Mouse (Mus musculus): ENCODE data around the gene Adamtsl2. TPM values are rescaled to one million over a fixed set of nuclear protein-coding genes. Genes with fewer than 3 reads are reported as not detected.

Gene Adamtsl2
- total RNA-seq, 2 experiments from 2014 or later: 20.4 to 23.7 TPM

DNA sequence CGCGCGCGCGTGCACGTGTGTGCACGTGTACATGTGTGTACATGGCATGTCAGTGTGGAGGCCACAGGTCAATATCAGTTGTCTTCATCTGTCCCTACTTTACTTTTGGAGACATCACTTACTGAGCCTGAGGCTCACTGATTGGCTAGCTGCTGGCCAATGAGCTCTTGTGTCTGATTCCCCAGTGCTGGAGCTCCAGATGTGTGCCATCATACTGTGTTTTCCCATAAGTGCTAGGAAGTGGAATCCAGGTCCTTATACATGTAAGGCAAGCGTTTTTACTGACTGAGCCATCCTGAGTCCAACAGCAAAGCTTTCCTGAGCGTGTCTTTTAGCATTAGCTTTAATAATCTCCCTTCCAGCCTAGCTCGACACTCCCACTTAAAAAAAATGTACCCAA is 35.0 kb downstream of the Adamtsl2 start:
- DNase-seq (ENCODE audit: low spot score in 2 of 2): no peak

DNA sequence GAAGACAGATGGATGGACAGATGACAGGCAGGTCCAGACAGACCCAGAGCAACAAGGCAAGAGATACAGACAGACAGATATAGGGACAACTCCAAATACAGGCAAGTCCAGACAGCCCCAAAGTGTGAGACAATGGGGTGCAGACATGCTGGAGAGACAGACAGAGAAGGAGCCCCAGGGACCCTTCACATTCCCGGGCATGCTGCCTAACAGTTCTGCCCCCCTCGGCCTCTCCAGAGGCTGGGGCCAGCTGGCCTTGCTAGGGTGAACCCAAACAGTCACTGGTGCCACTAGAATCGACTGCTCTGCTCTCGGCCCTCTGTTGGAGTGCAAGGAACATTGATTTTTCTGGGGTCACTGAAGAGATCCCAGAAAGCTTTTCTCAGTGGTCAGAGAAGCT is 39.3 kb downstream of the Adamtsl2 start:
- no peak for DNase-seq (ENCODE audit: low spot score in 2 of 2)

DNA sequence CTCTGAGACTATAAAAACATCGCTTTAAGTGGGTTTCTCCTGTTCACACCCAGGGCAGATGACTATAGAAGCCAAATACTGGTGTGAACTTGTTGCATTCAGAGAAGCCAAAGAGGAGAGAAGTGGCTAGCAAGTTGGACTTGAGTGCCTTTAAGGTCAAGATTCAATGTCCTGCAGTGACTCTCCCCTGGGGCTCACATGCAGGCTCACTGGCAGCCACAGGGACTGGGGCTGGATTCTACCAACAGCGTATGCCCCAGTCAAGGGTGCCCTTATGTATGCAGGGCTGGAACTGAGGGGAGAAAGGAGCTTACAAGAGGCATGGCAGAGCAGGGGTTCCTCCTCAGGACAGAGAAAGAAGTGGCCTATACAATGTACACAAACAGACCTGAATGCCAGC is 40.6 kb downstream of the Adamtsl2 start:
- DNase-seq (ENCODE audit: low spot score in 2 of 2): no peak

DNA sequence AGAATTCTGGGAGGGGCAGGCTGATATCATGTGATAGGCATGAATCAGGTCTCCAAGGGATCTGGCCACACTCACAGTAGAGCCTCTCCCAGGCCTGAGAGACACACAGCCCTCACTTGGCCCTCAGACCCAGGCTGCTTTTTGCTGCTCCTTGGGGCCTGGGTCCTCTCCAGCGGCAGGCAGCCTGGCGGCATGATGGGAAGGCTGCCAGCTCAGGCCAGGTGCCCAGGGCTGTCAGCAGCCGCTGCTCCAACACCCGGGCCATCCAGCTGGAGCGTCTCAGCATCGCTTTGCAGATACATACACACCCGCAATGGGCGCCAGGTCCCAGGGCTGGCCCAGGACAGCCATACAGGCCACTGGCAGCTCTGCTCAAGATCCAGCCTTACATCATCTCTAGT is 41.1 kb downstream of the Adamtsl2 start:
- DNase-seq (ENCODE audit: low spot score in 2 of 2): peak in 1 of 2 experiments; percentile 29

DNA sequence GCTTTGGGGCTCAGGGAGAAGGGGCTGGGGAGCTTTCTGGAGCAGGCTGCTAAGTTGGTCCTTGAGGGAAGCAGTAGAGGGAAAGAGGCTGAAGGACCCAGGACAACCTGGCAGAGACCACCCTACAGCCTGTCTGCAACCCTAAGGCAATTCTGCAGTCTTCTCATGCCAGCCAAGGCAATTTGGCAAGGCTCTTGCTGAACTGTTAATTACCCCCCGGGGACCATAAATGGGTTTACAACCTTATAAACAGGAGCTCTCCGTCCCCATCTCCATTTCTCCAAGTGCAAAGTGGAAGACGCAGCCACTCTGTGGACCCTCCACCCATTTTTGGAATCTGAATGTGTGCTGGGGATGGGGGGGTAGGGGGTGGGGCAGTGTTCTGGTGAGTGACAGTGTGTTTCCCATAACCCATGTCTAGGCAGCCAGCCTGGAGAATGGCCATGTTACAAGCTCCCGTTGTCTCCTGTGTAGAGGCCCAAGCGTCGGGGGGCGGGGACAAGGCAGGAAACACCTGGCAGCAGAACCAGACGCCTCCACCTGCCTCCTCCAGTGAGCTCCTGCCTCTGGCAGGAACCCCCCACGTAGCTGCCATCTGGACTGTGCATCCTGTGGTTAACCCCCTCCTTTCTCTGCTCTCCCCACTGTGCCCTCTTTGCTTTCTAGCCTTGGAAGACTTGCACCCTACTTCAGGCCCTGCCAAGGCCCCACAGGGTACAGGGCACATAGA is 42.6 kb downstream of the Adamtsl2 start:
- DNase-seq (ENCODE audit: low spot score in 2 of 2): no peak

DNA sequence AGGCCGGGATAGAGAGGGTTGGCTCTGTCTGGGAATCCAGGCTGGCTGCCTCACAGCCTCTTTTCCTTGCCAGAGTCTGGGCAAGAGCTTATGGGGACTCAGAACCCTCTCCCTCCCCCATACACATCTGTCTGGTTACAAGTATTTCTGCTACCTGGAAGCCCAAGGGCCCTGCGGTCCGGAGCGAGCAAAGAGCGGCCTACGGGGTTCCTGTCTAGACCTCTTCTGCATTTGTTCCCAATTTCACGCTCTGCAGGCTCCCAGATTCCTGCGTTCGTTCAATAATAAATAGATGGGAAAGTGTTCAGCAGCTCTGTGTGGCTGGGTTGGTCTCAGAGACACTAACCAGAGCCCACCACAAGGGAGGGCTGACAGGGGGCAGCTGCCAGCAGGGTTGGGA is 43.4 kb downstream of the Adamtsl2 start:
- no peak for DNase-seq (ENCODE audit: low spot score in 2 of 2)

DNA sequence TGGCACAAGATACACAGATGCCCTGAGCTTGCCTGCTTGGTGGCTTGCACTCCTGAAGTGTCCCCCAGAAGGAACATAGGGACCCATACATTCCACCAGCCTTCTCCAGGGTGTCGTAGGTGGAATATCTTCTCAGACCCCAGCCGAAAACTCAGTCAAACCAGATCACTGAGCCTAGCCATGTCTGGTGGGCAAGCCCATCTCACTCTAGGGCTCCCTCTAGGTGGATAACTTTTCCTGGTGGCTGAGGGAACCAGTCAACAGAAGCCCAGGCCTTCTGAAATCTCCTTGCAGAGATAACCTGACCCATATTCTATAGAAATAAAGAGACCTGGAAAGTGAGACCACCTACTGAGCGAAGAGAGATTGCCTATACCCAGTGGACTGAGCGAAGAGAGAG is 43.9 kb downstream of the Adamtsl2 start:
- no peak for DNase-seq (ENCODE audit: low spot score in 2 of 2)

DNA sequence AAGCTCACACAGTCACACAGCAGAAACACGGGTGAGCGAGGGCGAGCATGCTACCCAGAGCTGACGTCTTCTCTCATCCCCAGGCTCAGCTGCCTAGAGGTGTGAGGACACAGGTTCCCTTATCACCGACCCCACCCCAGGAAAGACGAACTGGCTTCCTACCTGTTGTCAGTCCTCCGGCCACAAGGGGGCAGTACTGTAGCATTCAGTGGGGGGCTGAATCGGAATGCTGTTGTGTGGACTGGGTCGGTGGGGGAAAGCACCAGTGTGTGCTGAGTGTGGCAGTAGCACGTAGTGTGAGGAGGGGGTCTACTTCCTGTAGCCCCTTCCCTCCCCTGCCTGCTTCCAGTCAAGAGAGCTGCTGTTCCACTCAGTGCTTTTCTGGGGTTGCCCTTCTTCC is 46.8 kb downstream of the Adamtsl2 start:
- peak; percentile 66 to 67 for DNase-seq (ENCODE audit: low spot score in 2 of 2)

DNA sequence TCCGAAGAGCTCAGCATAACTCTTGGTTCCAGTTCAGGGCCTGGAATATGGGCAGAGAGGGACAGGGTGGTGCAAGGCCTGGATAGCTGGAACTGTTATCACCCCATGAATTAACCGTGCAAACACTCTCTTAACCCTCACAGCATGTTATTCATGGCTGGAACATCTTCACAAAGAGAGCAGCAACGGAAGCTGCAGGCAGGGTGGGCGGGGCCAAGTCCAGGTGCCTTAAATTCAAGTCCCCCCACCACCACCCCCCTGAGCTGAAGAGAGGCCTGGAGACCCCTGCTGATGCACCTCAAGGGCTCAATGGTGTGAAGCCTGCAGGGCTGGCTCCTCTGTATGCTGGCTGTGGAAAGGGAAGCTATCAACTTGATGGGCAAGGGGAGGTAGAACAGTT is 47.3 kb downstream of the Adamtsl2 start:
- DNase-seq (ENCODE audit: low spot score in 2 of 2): no peak

DNA sequence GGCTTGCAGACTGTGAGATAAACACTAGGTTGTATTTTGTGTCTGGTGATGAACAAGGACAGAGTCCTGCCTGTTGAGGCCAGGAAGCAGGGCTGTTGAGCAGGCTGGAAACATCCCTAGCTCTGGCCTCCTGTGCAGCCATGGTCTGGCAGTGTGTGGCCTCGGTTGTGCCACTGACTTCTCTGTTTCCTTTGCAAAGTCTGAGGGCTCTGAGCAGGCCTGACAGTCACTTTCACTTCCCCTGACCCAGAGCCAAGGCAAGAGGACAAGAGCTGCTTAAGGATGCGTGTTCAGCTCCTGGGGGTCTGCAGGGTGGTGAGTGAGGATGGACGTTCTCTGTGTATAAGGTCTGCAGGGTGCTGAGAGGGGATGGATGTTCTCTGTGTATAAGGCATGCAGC is 49.8 kb downstream of the Adamtsl2 start:
- no peak for DNase-seq (ENCODE audit: low spot score in 2 of 2)

DNA sequence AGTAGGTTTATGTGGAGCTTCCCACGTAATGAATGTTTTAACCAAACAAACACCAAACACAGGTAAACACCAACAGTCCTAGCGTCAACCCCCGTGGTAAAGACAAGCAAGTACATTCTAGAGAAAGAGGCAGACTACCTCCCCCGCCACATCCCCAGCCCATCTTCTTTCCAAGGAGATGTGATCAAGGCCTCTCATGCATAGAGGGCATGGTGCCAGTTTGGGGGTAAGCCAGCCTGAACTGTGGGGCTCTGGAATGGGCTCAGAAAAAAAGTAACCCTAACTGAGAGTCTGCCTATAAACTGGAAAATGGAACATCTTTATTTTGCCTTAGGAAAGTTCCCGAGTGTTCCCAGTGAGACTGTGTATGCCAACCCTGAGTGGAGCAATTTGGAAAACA is 56.8 kb downstream of the Adamtsl2 start:
- DNase-seq (ENCODE audit: low spot score in 2 of 2): no peak

DNA sequence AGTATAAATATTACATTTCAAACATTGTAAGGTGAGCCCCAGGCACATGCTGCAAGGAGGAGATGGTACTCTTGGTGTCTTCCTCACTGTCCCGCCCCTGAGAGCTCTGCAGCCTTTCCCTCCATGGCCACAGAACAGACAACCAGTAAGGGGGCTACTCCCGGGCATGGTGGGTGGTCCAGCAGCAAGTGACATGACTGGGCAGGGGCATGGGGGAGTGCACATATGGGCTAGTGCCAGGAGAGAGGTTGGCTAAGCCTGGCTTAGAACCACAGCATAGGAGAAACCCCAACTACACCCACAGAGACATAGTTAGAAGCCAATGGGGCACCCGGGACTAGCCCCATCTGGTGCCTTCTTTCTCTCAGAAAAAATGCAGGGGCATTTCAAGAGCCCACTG is 57.2 kb downstream of the Adamtsl2 start:
- no peak for DNase-seq (ENCODE audit: low spot score in 2 of 2)

DNA sequence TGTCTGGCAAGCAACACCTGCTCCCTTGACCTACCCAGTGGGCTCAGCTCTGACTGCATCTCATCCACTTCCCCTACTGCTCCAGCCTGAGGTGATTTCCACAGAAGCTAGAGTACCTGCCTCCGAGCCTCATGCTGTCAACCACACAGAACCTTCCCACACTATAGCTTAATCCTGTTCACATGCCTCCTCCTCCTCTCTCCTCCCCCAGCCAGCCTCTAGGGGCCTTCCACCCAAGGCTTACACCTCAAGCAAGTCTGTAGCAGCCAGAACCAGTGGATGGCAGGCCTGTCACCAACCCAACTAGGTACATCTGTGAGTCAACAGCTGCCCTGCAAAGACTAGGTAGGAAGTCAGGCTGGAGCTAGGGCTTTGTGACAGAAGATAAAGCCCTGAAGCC is 57.6 kb downstream of the Adamtsl2 start:
- DNase-seq (ENCODE audit: low spot score in 2 of 2): no peak

DNA sequence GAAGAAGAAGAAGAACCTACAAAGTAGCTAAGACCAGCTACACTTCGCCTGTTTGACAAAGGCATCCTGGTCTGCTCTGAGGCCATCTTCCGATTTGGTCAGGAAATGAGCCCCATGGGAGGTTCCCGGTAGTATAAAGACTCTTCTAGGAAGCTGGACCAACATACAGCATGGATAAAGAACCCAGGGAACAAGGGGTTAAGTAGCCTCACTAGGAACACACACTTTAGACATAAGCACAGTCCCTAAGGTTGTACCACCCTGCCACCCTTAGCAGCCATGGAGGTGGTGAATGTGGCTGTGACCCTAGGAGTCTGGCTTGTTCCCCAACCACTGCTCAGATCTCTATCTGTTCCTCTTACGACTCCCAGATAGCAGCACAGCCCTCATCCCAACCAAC is 59.2 kb downstream of the Adamtsl2 start:
- DNase-seq (ENCODE audit: low spot score in 2 of 2): no peak

DNA sequence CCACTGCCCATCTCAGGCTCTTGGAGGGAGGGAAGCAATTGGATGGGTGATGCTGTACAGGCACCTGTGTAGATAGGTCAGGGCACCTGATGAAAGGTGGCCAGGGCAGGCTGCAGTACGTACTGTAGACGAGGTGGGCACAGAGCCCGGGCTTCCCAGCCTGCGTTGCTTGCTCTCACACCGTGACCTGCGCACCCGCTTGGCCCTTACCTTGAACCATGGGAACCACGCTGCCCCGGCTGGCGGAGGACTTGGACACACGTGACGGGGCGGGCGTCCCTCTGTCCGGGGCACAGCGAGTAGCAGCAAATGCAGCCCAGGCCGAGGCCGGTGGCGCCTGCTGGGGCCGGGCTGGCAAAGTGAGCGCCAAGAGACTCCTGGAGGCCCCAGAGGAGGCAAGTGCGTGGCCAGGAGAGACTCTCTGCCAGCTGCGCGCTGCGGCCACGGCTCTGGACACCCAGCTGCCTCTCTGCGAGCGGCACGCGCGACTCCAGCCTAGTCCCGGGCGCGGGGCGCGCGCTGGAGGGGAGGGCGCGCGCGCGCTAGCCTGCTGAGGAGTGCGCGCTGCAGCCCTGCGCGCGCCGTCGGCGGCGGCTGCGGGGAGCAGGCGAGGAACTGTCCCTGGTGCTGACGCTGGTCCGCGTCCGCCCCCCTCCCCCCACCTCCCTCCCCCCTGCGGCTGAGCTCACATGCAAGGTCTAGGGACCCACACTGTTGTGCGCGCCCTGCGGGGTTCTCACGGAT is 62.9 kb downstream of the Adamtsl2 start, which contains the start of gene Fam163b:
Gene Fam163b (minus strand): TSS at position 542 of the 744 bp plus-strand sequence.
- DNase-seq (ENCODE audit: low spot score in 2 of 2): peak in 1 of 2 experiments; percentile 27

DNA sequence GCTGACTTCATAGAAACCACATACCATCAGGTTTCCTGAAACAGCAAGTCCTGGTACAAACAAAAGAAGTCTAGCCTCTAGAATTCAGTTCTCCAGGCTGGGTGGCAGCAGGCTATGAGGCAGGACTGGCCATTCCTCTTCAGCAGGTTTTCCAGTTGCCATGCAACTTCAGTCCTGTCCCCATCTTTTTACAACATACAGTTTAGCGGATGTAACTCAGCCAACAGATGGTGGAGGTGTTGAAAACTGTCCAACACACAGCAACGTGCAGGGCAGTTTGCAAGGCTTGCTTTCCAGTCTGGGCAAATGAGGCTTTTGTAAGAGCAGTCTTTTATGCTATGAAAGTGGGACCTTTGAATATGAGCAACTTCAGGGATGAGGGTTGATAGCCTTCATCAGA is 65.8 kb downstream of the Adamtsl2 start:
- no peak for DNase-seq (ENCODE audit: low spot score in 2 of 2)

DNA sequence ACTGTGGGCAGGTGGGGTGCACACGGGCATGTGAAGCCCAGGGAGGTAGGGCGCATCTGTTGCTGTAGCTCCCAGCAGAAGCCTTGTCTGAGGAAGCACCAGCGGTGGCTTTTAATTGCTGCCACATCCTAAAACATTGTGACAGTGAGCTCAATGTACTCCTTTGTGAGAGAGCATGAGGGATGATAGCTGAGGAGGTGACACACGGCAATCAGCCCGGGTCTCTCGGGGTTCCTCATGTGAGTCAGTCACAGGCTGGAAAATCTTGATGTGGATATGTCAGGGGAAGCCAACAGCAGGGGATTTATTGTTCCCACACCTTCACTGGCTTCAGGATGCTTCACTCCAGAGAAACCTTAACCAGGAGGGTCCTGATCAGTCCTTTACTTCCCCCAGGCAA is 67.7 kb downstream of the Adamtsl2 start:
- DNase-seq (ENCODE audit: low spot score in 2 of 2): no peak

DNA sequence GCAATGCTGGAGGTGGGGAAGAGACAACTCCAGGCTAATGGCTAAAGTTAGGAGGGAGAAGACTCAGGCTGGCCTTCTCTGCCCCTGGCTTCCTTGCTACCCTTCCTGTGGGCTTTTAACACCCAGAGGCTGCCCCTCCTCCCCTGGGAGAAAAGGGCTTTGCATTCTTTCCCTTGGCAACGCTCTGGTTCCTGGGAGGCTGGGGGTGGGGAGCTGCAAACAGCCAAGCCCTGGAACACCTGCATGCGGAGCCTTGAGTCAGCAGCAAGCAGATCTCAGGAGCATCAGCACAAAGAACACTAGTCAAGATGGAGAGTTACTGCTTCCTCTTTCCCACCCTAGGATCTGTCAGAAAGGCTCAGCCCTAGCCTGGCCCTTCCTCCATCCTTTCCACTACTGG is 70.3 kb downstream of the Adamtsl2 start:
- DNase-seq (ENCODE audit: low spot score in 2 of 2): no peak

DNA sequence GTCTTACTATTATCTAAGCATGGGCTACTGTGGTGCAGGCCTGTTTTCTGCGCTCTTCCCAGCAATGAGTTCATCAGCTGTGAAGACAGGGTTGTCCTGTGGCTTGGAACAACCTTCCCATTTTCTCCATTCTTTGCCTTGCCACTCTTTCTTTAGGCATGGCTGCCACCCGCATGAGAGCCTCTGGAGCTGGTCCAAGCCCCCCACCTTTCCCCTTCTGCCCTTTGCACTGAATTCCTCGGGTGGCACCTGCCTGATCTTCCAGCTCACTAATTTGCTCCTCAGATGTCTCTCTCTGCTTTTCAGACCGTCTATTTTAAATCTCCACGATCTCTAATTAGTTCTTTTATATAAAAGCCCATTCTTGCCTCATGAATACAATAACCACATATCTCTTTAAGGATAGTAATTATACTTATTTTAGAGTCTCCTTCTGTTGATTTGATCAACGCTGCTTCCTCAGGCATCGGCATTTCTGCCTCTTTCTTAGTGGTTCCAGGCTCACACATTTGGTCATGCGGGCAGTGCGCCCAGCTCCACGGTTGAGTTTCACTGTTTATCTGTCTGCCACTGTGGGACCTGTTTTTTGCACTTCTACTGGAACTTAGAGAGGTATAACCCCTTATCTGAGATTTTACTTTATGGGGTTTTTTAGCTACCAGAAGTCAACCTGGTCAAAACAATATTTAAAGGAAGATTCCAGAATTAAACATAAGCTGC is 75.4 kb downstream of the Adamtsl2 start:
- DNase-seq (ENCODE audit: low spot score in 2 of 2): no peak

DNA sequence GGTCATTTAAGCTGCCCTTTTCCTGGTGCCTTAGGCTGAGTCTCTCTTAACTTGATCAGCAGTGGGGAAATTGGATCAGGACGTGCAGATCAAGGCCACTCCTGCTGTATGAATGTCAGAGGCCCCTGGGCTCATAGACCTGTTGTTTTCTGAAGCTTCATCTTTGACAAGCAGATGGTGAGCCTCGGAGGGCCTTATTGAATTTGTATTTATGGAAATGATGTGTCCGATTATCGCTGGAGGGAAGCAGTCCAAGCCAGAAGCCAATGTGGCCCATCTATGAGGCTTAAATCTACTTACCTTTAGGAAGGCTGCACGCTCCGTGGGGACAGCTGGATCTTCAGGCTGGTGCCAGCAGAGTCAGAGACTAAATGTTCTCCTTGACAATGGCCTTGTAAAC is 77.4 kb downstream of the Adamtsl2 start:
- DNase-seq (ENCODE audit: low spot score in 2 of 2): no peak
